Mouse (Mus musculus) bone marrow macrophage, adult 2 months (primary cell): ENCODE data around the gene Vamp2. TPM values are rescaled to one million over a fixed set of nuclear protein-coding genes. Genes with fewer than 3 reads are reported as not detected.

Source experiments
- H3K27ac ChIP-seq: 2 replicates; pipeline ENCODE4 v1.5.1; 2012; ENCODE audit warnings: low read depth, low read length; ENCODE audit not compliant: insufficient read depth
- H3K4me1 ChIP-seq: 2 replicates; pipeline ENCODE4 v1.6.1; 2012; ENCODE audit warnings: low read length; ENCODE audit not compliant: control insufficient read depth, insufficient read depth
- H3K4me3 ChIP-seq: 2 replicates; pipeline ENCODE4 v1.5.1; 2012; ENCODE audit warnings: mild to moderate bottlenecking, low read length, moderate library complexity; ENCODE audit not compliant: insufficient read depth
- CTCF ChIP-seq: IDR thresholded peaks from 2 replicates; pipeline ENCODE4 v1.5.1; 2012; ENCODE audit warnings: low read depth, mild to moderate bottlenecking, low read length, moderate library complexity
- POLR2A ChIP-seq: IDR thresholded peaks from 2 replicates; pipeline ENCODE4 v1.6.1; 2012; ENCODE audit warnings: mild to moderate bottlenecking, low read depth, low read length, borderline replicate concordance
- polyA plus RNA-seq: library from polyadenylated mRNA; stranded (reverse); fragments of >200 nt; gene quantifications from 2 replicates; pipeline ENCODE4 v1.2.4, GENCODE M21; 2012; ENCODE audit not compliant: missing spikeins, insufficient read depth, insufficient read length

The Vamp2 gene
- polyA plus RNA-seq, 1 experiment, result 79.4 TPM

DNA sequence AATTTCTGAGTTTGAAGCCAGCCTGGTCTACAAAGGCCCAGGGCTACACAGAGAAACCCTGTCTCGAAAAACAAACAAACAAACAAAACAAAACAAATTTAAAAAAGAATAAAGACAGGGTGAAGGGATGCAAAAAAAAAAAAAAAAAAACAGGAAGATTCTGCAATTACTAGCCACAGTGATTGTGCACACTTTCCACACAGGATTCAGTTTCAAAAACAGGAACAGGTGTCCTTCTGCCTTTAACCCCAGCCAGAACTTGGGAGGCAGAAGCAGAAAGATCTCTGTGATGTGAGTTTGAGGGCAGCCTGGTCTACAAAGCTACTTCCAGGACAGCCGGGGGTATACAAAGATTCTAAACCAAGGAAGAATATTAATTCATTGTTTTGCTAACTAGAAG lies 30.0 kb upstream of the Vamp2 start:
- Histone ChIP-seq H3K4me1 (peaks cover 27% of the 10 kb centered on the region), H3K27ac (peak overlapping the region; percentile 82), H3K4me3 (peak overlapping the region; percentile 84)
- TF ChIP-seq CTCF, result no peak
- no peak for TF ChIP-seq POLR2A

GRCm38 (mm10) chr11:69058729-69059356 lies 29.4 kb upstream of the Vamp2 start:
- Histone ChIP-seq H3K27ac (peak overlapping the region; percentile 82), H3K4me1 (peaks cover 23% of the 10 kb centered on the region), H3K4me3 (peak overlapping the region; percentile 84)
- TF ChIP-seq CTCF, result no peak
- no peak for TF ChIP-seq POLR2A

- Histone ChIP-seq H3K4me3 (peak within 1 kb of the TSS; percentile 84), H3K27ac (peak within 1 kb of the TSS; percentile 82), H3K4me1 (peaks cover 21% of the 10 kb centered on the region)
- TF ChIP-seq CTCF, result no peak
- 0 out of 2 replicates have a peak, but pooled peaks have one; percentile 15 for TF ChIP-seq POLR2A
These were observed 28.8 kb upstream of the Vamp2 start, which contains the start of gene Borcs6 for GRCm38 (mm10) chr11:69059357-69059974. TSS of gene Borcs6 (plus strand) at chr11:69059717.

- H3K4me1 ChIP-seq, result peaks cover 24% of the 10 kb centered on the region
- TF ChIP-seq POLR2A, result no peak
- TF ChIP-seq CTCF, result no peak
- peak overlapping the region; percentile 74 for H3K27ac ChIP-seq
- peak overlapping the region; percentile 81 for H3K4me3 ChIP-seq
These were observed 28.3 kb upstream of the Vamp2 start for GRCm38 (mm10) chr11:69059975-69060411.

- peak overlapping the region; percentile 81 for H3K4me3 ChIP-seq
- no peak for TF ChIP-seq POLR2A
- TF ChIP-seq CTCF, result no peak
- peak overlapping the region; percentile 74 for H3K27ac ChIP-seq
- H3K4me1 ChIP-seq, result peaks cover 19% of the 10 kb centered on the region
These were observed 27.6 kb upstream of the Vamp2 start for GRCm38 (mm10) chr11:69060448-69061254.

DNA sequence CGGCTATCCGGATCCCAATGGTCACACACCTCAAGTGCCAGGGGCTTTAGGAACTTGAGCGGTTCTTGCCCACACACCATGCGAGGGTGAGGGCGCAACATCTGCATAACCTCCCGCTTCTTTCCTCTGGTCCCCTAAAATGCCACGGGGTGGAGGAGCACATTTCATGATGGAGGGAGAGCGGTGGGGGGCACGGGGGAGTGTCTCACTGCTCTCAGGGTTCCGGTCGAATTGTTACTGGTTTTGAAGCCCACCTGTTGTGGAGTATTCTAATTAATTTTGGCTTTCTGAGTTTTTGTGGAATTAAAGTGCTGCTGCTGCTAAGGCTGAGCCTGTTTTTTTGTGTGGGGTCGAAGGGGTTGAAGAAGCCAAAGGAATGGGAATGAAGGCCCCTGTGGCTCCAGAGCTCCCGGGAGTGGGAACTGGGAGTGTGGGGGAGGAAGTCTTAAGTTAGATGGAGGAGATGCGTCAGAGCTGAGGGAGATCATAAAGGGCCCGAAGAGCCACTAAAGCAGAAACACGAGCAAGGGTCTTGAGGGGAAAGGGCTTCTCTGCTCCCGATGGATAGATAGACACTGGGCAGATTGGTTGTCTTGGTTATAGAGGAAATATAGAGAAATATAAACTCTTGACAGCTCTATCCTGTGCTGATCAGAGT lies 26.9 kb upstream of the Vamp2 start:
- Histone ChIP-seq H3K4me1 (peaks cover 13% of the 10 kb centered on the region), H3K4me3 (peak overlapping the region; percentile 81), H3K27ac (peak overlapping the region; percentile 11; the same call in 1 of the 2 replicates)
- TF ChIP-seq CTCF (no peak), POLR2A (no peak)

DNA sequence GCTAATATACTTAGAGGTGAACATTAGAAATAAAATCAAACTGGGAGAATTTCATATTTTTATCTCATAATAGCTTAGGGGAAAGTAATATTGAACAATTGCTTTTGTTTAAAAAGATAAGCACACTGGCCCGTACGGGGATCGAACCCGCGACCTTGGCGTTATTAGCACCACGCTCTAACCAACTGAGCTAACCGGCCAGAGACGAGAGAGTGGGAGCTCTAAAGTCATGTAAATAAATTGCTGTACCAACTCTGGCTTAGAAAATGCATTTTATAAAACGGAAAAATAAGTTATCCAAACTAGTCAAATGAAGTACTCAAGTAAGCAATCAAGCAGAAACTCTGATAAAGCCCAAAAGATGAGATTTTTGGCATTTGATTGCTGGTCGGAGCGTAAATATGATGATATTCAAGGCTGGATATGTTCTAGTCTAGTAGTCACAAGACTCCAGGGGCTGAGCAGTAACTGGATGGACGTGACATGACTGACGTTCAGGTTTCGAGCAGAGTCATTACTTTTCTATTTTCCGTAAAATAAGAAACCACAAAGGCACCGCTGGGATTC lies 26.0 kb upstream of the Vamp2 start:
- Histone ChIP-seq H3K4me1 (peaks cover 18% of the 10 kb centered on the region), H3K27ac (peak overlapping the region; percentile 86), H3K4me3 (peak overlapping the region; percentile 59)
- TF ChIP-seq POLR2A, result no peak
- no peak for TF ChIP-seq CTCF

- Histone ChIP-seq H3K4me1 (peaks cover 18% of the 10 kb centered on the region), H3K27ac (peak overlapping the region; percentile 86), H3K4me3 (peak overlapping the region; percentile 80)
- no peak for TF ChIP-seq POLR2A
- TF ChIP-seq CTCF, result no peak
These were observed 25.5 kb upstream of the Vamp2 start for GRCm38 (mm10) chr11:69062761-69063224.
